Mouse (Mus musculus) heart, postnatal 0 days (tissue): Measurements from ENCODE around the gene Senp3.

Source experiments
- CTCF ChIP-seq: IDR thresholded peaks from 2 replicates; pipeline ENCODE4 v1.5.1; 2016; ENCODE audit warnings: antibody characterized with exemption, control low read depth, low read depth
- EP300 ChIP-seq: IDR thresholded peaks from 2 replicates; pipeline ENCODE4 v1.6.1; 2016; ENCODE audit warnings: antibody characterized with exemption, low read depth

GRCm38 (mm10) chr11:69645860-69646259, 36.0 kb downstream of the Senp3 start:
- no peak for TF ChIP-seq CTCF
- no peak for TF ChIP-seq EP300
